Mouse (Mus musculus): ENCODE results near the gene Klc2. TPM values are rescaled to one million over a fixed set of nuclear protein-coding genes. Genes with fewer than 3 reads are reported as not detected.

Klc2 gene
- total and polyA plus RNA-seq, 3 experiments = 7.3 to 30.3 TPM; not detected in 1

DNA sequence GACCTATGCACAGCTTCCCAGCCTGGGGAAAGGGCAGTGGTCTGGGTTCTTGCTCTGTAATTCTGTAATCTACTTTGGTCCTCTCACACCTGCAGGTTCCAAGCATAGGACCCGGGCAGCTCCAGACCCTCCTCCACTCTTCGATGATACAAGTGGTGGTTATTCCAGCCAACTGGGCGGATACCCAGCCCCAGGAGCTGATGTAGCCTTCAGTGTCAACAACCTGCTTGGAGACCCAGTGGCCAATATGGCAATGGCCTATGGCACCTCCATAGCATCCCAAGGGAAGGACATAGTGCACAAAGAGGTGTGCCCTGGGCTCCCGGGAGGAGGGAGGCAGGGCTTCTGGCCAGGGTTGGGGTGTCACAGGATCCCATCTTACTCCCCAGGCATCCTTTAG, 29.0 kb downstream of the Klc2 start:
- Histone ChIP-seq H3K9ac (ENCODE audit: control insufficient read depth, low read depth, low read length, poor library complexity, severe bottlenecking) (peak overlapping the region; percentile 83), H3K27ac (ENCODE audit: control insufficient read depth, low read depth, low read length) (no peak overlapping the region), H3K79me2 (ENCODE audit: control insufficient read depth, insufficient read depth, low read length, poor library complexity) (peaks cover 3% of the 10 kb centered on the region; the same call in 1 of the 2 replicates), H3K36me3 (ENCODE audit: control insufficient read depth in 1 of 2, insufficient read depth in 2 of 2, low read length in 2 of 2) (no peaks in the 10 kb centered on the region; a peak in 1 of 4 replicates), H3K27me3 (ENCODE audit: control insufficient read depth in 1 of 2, insufficient read depth in 2 of 2, low read length in 2 of 2) (peaks cover 5 to 13% of the 10 kb centered on the region in 2 experiments), H3K9me3 (replicated peaks; ENCODE audit: insufficient read depth, low read length) (no peaks in the 10 kb centered on the region), H3K4me3 (ENCODE audit: control insufficient read depth in 1 of 2, insufficient read depth in 1 of 2, low read depth in 2 of 2, low read length in 2 of 2) (peak overlapping the region in 1 of 2 experiments; percentile 98; a peak in 2 of 4 replicates), H3K4me1 (ENCODE audit: control insufficient read depth in 1 of 2, insufficient read depth in 2 of 2, low read length in 2 of 2) (peaks cover 0 to 18% of the 10 kb centered on the region in 2 experiments; a peak in 1 of 4 replicates)
- TF ChIP-seq TBP (IDR thresholded peaks at IDR 0.05; ENCODE audit: low read depth, low read length) (no peak), E2F4 (IDR thresholded peaks at IDR 0.05; ENCODE audit: borderline replicate concordance, low read depth, low read length) (no peak), RAD21 (IDR thresholded peaks at IDR 0.05; ENCODE audit: low read depth, low read length) (no peak)
- DNase-seq (ENCODE audit: low read depth, low spot score) = no peak

- peak; percentile 100 for DNase-seq (ENCODE audit: low read depth, low spot score)
- H3K36me3 ChIP-seq (ENCODE audit: control insufficient read depth in 1 of 2, insufficient read depth in 2 of 2, low read length in 2 of 2) = no peaks in the 10 kb centered on the region; a peak in 1 of 4 replicates
- H3K4me3 ChIP-seq (ENCODE audit: control insufficient read depth in 1 of 2, insufficient read depth in 1 of 2, low read depth in 2 of 2, low read length in 2 of 2) = peak within 1 kb of the TSS; percentile 98
- H3K9ac ChIP-seq (ENCODE audit: control insufficient read depth, low read depth, low read length, poor library complexity, severe bottlenecking) = peak within 1 kb of the TSS; percentile 83
- peaks cover 5 to 15% of the 10 kb centered on the region in 2 experiments for H3K27me3 ChIP-seq (ENCODE audit: control insufficient read depth in 1 of 2, insufficient read depth in 2 of 2, low read length in 2 of 2)
- no peaks in the 10 kb centered on the region for H3K9me3 ChIP-seq (replicated peaks; ENCODE audit: insufficient read depth, low read length)
- peak within 1 kb of the TSS; percentile 62 for H3K27ac ChIP-seq (ENCODE audit: control insufficient read depth, low read depth, low read length)
- H3K4me1 ChIP-seq (ENCODE audit: control insufficient read depth in 1 of 2, insufficient read depth in 2 of 2, low read length in 2 of 2) = peaks cover 0 to 11% of the 10 kb centered on the region in 2 experiments; a peak in 1 of 4 replicates
- H3K79me2 ChIP-seq (ENCODE audit: control insufficient read depth, insufficient read depth, low read length, poor library complexity) = peaks cover 3% of the 10 kb centered on the region; the same call in 1 of the 2 replicates
- TF ChIP-seq E2F4 (IDR thresholded peaks at IDR 0.05; ENCODE audit: borderline replicate concordance, low read depth, low read length) (no peak), KAT2A (conservative IDR thresholded peaks at IDR 0.05; ENCODE audit: low read depth, low read length) (peak; percentile 73), GABPA (IDR thresholded peaks at IDR 0.05; ENCODE audit: low read depth, low read length) (no peak), NRF1 (IDR thresholded peaks at IDR 0.05; ENCODE audit: insufficient read depth, low read depth, low read length, poor library complexity, severe bottlenecking) (peak; percentile 82), GATA1 (IDR thresholded peaks at IDR 0.05; ENCODE audit: low read depth, low read length) (0 out of 2 replicates have a peak, but pooled peaks have one; percentile 2), MAZ (IDR thresholded peaks at IDR 0.05; ENCODE audit: low read depth, low read length) (peak; percentile 93), MAX (IDR thresholded peaks at IDR 0.05; ENCODE audit: low read length) (peak; percentile 44; the same call in 1 of the 2 replicates), UBTF (IDR thresholded peaks at IDR 0.05; ENCODE audit: borderline replicate concordance, insufficient read depth, low read depth, low read length) (no peak), POLR2AphosphoS2 (IDR thresholded peaks at IDR 0.05; ENCODE audit: low read length) (0 out of 2 replicates have a peak, but pooled peaks have one; percentile 44), TBP (IDR thresholded peaks at IDR 0.05; ENCODE audit: low read depth, low read length) (peak; percentile 63), TCF12 (IDR thresholded peaks at IDR 0.05; ENCODE audit: low read depth, low read length) (no peak), ETS1 (IDR thresholded peaks at IDR 0.05; ENCODE audit: low read depth, low read length) (no peak; the same call in 1 of the 2 replicates), MAFK (IDR thresholded peaks at IDR 0.05; ENCODE audit: borderline replicate concordance, low read depth, low read length) (no peak), BHLHE40 (IDR thresholded peaks at IDR 0.05; ENCODE audit: borderline replicate concordance, low read depth, low read length) (no peak), ZC3H11A (IDR thresholded peaks at IDR 0.05; ENCODE audit: low read depth, low read length) (no peak), JUND (IDR thresholded peaks at IDR 0.05; ENCODE audit: low read depth, low read length) (no peak), USF1 (IDR thresholded peaks at IDR 0.05; ENCODE audit: low read depth, low read length) (0 out of 2 replicates have a peak, but pooled peaks have one; percentile 5), ZKSCAN1 (IDR thresholded peaks at IDR 0.05; ENCODE audit: low read depth, low read length) (no peak), MYB (IDR thresholded peaks at IDR 0.05; ENCODE audit: low read depth, low read length) (no peak), CHD1 (IDR thresholded peaks at IDR 0.05; ENCODE audit: low read depth, low read length) (no peak), USF2 (IDR thresholded peaks at IDR 0.05; ENCODE audit: borderline replicate concordance in 1 of 2, insufficient read depth in 1 of 2, low read depth in 1 of 2, low read length in 2 of 2) (no peak), RCOR1 (IDR thresholded peaks at IDR 0.05; ENCODE audit: low read depth, low read length) (no peak), ZMIZ1 (IDR thresholded peaks at IDR 0.05; ENCODE audit: low read depth, low read length) (peak; percentile 48; the same call in 1 of the 2 replicates), MEF2A (IDR thresholded peaks at IDR 0.05; ENCODE audit: extremely low read depth, insufficient replicate concordance, low read depth, low read length, poor library complexity, severe bottlenecking) (no peak), SMC3 (IDR thresholded peaks at IDR 0.05; ENCODE audit: low read depth, low read length) (peak; percentile 53), NELFE (IDR thresholded peaks at IDR 0.05; ENCODE audit: low read depth, low read length) (peak; percentile 78), SIN3A (IDR thresholded peaks at IDR 0.05; ENCODE audit: low read length) (peak; percentile 100)
Measured at GRCm38 (mm10) chr19:5087884-5088728, 30.3 kb downstream of the Klc2 start, which contains the start of gene Yif1a. Gene Yif1a (plus strand): TSS chr19:5088538.

Data from MEL (cell line).